Mouse (Mus musculus) regulatory T cell (primary cell): ENCODE measurements at regions not wholly inside any gene's neighbourhood (a gene's known extent, or its start where the extent isn't known, plus 50 kb on each side); places are given as distances from the start of the nearest gene placed in this dataset.
"Not testable (repeated sequence)": the region's sequence is repeated elsewhere in the genome, so short reads cannot be mapped to it uniquely, and the experiment has no call there.

Experiments
- in situ Hi-C: fragments of 300-600 bp; cut with MboI, MseI; formaldehyde crosslinking; loops from one replicate; pipeline ENCODE4 v1.15.1; 2025; ENCODE audit warnings: high pct_unique_total_duplicates

DNA sequence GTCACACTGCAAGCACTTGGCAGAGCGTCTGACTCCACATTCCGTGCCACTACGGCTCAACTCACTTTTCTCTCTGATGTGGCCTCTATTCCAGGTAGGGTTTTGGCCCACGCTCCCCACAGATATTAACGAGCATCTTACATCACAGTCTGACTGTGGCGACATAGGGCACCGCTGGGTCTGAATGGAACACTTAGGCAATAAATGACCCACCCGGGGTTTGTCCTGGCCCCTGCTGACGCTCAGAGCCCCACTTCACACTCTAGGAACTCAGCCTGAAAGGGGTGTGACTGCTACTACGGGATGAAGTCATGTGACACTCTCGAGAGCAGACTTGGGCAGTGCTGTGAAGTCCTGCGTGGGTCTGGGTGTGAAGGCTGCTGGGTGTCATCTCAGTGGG, 475.9 kb downstream of the Zfp704 start:
- in situ Hi-C loops, result no loop called here

DNA sequence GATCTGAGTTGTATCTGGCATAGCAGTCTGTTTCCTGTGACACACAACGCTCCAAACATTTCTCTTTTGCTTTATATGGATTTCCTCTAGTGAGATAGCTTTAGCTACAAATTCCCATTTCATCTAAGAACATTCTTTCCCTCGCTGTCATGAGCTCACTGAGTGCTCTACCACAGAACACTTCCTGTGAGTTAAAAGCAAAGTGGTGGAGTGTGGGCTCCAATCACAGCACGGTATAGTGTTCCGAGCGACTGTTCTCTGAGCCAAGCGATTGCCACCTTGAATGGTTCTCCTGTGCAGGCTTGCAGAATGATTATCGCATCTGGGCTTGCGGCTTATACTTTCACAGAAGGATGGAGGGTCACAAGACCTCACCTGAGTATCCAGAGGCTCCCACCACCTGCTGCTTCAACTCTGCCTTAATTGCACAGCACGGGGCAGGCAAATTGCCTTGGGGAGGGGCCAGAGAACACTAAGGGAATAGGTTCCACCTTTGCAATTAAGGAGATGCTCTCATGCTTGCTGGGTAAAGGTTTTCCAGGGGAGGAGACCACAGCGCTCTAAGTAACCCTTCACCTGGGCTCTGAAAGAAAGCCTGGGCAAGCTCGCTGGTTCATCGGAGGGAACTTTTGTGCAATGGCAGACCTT, 477.7 kb downstream of the Zfp704 start:
- in situ Hi-C loops, result no loop called here

DNA sequence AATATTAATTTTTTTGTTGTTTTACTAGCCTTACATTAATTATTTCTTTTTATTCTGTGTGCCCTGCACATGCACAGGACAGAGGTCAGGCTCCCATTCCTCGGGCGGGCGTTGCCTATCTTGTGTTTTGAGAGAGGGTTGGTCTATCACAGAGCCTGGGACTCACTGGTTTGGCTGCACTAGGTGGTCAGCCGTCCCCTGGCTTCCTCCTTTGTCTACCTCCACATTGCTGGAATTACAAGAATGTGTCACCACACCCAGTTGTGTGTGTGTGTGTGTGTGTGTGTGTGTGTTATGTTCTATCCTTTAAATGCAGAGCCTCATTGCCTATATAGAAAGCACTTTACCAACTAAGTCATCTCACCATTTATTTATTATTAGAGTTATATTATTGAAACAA, 478.5 kb downstream of the Zfp704 start:
- in situ Hi-C loops, result no loop called here

DNA sequence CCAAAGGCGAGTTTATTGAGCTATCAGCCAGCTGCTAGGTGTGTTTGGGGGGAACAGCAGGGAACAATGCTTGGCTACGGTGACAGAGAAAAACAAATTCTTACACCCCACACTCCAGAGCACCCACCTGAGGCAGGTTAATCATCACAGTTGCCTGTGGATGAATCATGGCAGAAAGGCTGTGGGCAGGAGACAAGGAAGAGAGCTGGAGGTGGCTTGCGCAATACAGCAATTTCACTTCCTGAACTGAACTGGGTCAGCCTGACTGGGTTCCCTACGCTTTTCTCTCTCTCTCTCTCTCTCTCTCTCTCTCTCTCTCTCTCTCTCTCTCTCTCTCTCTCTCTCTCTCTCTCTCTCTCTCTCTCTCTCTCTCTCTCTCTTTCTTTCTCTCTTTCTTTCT, 481.5 kb downstream of the Zfp704 start:
- in situ Hi-C loops, result no loop called here

DNA sequence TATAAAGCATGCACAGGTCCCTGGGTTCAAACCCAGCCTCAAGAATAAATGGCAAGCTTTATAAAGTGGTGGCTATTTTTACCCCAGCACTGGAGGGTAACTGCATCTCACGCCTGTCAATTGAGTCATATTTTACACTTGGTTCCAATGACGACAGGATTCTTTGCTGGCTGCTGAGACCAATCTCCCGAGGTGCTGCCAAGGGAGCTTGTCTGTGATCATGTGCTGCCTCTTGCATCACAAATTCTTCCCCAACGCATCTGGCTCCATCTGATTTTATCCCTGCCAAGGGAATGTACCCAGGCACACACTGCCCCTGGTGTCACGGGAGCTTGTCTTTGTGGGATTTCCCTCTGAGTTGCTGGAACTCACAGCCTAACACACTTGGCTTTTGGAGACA, 486.8 kb downstream of the Zfp704 start:
- in situ Hi-C loops, result no loop called here

DNA sequence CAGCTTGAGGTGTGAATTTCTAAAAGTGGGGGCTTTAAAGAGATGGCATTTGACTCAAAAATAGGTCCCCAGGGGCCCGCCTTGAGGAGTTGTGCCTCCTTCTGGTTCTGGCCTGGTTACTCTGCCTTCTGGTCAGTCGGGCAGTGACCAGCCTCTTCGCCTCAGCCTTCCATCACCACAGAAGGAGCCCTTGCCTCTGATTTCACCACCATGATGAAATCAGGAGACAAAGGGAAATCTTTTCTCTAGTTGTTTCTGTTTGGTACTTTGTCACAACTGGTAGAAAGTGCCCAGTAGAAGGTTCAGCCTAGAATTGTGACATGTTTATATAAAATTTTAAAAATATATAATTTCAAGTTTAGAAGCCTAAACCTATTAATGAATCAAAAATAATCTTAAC, 492.0 kb downstream of the Zfp704 start:
- in situ Hi-C loops, result loop anchor here (5.0 kb wide), 1 partner anchor 66 kb away; no protein-coding TSS in a partner anchor

DNA sequence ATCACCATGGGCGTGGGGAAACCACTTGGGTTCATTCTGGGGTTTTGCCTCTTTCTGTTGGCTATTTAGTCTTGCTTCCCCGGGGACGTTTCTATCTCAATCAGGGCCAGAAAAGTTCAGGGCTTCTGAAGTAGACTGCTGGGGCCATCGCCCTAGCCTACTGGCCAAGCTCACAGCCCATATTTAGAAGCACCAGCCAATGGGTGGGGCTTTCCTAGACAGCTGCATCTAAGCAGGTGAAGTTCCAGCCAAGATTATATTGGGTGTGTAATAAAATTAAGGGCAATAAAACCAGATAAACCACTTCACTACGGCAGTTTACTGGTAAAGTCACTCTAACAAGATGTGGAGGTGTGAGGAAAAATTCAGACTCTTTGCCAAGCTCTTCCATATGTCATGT, 496.5 kb downstream of the Zfp704 start:
- in situ Hi-C loops, result no loop called here

DNA sequence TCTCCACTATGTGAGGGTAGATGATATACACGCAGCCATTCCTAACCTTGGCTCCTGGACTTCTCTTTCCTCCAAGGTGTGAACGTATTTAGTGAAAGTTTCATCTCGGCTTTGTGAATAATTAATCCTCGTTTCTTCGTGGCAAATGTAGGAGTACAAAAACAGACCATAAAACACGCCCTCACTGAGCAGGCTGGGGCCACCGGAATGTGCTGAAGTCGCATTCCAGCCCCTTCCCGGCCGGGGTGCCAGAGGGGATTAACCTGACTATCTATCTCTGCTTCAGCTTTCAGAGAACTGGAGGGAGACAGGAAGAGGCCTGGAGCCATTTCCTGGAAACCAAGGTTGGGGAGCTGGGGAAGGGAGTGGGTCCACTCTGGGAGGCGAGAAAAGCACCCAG, 499.1 kb downstream of the Zfp704 start:
- in situ Hi-C loops, result no loop called here

DNA sequence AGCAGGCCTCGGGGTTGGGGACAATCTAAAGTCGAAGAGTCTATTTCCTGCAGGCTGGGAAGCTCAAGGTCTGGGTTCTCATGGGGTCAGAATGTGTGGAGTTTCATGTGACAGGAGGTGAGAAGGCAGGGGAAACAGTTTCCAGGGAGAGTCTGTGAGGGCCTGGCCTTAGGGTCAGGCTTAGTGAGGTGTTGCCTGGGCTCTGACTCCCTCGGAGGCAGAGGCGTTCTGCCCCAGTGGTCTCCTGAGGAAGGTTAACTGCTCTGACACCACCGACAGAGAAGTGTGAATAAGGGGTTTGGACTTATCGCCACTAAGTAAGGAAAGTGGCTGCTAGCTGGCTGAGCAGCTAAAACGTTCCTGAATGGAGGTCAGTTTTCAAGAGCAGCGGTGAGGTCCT, 499.9 kb downstream of the Zfp704 start:
- in situ Hi-C loops, result no loop called here

DNA sequence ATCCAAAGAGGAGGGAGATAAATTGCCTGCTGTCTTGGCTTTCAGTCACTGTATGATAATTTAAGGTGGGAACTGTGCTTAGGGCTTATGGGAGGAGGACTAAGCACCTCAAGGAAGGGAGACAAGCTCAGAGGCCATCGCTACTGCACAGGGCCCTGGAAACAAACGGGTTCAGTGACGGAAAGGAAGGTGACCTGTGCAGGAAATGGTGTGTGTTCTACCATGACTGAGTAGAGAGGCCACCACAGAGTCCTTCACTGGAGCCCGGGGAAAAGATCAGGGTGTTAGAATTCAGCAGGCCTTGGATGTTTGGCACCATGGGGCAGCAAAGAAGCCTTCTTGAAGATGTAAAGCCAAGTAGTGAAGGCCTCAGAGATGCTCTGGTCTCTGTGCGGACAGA, 500.4 kb downstream of the Zfp704 start:
- in situ Hi-C loops, result no loop called here

DNA sequence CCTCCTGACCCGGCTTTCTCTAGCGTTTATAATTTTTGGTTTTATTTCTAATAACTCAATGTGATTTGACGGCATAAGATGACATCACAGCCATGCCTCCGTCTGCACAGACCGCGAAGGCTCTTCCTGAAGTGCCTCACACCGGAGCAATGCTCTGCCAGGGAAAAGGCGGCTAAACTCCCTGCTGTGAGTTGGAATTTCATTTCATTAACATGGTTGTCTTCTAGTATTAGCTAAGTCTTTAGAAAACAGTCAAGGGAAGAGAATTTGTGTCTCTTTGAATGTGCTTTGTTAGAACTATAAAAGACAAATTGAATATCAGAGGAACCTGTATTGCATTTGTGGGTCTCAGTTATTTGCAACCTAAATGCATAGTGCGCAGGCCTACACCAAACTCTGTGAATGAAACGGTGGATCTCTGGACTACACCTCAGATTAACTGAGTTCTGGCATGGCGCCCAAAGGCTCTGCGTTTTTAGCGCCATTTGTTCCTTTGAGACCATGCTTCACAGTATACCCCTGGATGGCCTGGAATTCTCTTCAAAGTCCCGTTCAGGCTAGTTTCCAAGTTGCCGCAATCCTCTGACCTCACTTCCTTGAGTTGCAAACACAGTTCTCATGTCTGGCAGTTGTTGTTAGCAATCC, 502.0 kb downstream of the Zfp704 start:
- in situ Hi-C loops, result no loop called here

DNA sequence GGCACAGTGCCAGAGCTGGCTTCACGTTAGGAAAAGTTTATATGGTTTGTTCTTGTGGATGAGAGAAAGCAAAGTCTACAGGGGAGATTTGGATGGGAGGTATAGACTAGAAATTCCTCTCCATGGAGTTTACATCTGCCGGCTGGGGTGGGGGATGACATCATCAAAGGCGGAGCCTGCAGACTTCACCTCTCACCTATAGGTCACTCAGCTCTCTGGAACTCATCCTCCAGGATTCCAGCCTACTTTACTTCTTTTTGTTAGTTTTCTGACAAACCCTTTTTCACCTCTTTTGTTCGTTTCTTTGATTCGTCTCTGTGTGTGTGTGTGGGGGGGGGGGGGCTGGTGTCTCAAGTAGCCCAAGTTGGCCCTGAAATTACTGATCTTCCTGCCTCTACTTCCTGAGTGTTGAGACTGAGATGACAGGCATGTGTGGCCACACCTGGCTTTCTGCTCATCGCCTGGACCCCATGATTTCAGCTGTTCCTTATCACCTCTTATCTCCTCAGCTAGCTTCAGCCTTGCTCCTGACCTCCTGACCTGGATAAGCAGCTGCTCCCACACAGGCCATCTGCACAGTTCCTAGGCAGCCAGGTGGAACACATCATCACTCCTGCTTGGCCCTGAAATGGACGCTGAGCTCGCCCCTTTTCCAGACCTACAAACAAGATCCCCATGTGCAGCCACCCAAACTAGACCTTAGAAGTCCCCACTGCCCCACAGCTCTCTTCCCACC, 504.5 kb downstream of the Zfp704 start:
- in situ Hi-C loops, result no loop called here

DNA sequence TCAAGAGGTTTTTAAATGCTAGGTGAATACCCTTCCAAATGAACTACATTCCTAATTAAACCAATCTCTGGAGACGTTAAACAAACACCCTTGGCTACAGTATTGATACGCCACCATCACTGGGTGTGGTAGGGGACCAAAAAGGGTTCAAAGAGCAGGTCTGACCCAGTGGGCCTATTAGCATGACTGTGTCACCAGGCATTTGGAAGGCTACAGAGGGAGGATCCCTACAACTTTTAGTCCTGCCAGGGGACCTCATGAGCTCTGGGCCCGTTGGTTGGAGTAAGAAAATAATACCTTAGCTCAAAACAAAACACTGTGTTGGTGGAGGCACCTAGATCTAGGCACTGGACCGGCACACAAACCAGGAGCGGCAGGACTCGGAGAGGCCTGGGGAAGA, 506.4 kb downstream of the Zfp704 start:
- in situ Hi-C loops, result no loop called here

DNA sequence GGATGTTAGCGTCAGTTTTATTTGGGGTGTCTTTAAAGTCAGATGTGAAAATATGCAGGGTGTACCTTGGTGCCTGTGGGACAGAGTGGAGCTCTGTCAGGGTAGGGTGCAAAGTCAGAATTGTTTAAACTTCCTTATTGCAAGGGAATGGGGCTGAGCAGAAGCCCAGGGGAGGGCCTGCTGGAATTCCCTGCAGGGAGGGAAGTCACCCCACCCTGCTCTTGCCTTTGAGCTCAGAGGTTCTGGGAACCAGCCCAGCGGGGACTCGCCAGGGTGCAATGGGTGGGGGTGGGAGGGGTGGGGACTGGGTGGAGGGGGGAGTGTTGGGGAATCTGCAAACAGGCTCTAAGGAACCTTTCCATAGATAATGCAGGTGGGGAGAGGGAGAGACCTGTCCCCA, 508.6 kb downstream of the Zfp704 start:
- in situ Hi-C loops, result no loop called here

DNA sequence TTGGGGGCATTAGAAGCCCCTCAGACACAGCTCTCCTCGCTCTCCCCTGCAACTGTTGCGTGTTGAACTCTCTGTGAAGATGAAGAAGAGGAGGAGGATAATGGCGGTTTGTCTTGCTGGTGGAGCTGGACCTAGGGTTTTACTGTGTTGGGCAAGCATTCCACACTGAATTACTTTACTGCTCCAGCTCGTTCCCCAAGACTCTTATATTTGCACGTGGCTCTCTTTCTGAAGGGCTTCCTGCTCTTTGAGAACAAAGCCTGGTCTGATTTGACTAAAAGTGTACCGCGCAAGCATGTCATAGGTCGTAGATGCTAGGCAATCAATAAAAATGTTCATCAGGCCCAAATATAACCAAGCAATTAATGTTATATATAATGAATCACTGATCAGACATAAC, 509.1 kb downstream of the Zfp704 start:
- in situ Hi-C loops, result no loop called here

DNA sequence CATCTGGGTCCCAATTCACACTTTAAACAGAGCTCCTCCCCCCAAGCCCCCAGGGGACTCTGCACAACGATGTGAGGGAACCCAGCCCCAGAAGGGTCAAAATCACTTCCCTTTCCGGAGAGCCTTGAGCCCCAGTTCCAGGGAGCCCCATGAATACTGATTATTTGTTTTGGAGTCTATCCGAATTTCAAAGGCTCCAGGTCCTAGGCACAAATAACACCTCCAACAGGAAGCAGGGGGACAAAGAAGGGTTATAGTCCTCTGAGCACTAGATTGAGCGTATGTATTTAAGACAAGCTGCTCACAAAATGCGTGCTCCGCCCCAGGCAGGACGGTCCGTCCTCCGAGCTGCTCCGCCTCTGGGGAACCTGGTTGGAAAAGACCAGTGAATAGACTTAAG, 511.4 kb downstream of the Zfp704 start:
- in situ Hi-C loops, result no loop called here

DNA sequence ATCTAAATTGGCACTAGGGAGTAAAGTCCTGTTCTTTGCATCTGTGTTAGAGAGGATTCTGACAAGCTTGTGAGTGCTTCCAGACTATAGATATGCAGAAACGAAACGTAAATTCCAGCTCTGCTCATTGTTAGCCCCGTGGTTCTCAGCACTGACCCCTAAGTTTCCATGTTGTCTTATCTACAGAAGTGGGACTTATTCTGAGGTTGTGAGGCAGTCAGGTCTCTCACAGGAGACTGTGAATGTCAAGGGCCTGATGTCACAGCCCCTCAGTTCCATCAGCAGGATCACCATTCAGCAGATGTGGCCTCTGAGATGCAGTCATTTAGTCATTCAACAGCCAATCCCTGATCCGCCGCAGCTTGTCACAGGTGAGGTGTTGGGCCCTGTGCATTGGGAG, 525.8 kb downstream of the Zfp704 start:
- in situ Hi-C loops, result loop anchor here (10.0 kb wide), 1 partner anchor 381 kb away; no protein-coding TSS in a partner anchor

DNA sequence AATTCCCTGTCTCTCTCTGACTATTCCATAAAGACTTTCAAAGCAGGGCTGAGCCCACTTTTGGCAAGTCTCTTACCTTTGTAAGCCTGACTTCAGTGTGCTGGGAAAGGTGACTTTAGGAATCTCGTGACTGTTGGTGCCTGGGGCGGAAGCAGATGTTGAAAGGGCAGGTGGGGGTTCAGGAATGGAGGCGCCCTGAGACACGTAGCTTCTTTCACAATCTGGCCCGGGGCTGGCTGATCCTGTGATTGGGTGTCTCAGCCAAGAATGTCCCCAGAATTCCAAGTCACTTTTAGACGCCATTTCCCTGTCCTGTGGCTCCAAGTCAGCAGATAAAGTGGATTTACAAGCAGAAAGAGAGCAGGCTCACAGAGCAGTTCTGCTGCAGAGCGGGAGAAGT, 527.8 kb downstream of the Zfp704 start:
- in situ Hi-C loops, result loop anchor here (10.0 kb wide), 1 partner anchor 383 kb away; no protein-coding TSS in a partner anchor

DNA sequence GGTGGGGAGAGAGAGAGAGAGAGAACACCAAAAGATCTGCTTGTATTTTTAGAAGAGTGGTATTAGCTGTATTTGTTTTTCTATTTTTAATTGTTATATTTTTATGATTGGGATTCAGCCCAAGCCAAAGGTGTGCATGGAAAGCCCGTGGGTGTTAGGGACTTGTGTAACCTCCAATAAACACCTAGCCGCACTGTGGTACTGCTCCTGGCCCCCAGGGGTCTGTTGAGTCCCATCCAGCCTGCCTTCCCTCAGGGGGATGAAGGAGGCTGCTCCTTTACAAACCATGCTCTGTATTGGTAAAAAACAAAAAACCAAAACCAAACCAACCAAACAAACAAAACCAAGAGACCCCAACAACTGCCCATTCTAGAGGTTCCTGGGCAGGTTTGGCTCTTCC, 531.7 kb downstream of the Zfp704 start:
- in situ Hi-C loops, result no loop called here

DNA sequence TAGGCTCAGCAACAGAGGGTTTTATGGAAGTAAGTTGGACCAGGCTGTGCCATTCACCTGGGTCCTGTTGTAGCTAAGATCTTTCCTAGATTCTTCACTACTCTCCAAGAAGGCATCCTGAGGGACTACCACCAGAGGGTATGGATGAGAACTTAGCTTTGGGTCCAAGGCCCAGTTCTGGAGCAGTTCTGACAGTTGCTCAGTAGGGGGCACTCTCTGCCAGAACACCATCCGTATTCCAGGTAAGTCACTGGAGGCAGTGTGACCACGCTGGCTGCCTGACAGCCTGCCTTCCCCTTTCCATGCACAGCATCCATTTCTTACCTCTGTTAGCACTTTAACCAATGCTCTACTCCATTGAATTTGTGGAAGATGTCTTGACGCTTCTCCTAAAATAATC, 533.2 kb downstream of the Zfp704 start:
- in situ Hi-C loops, result no loop called here

DNA sequence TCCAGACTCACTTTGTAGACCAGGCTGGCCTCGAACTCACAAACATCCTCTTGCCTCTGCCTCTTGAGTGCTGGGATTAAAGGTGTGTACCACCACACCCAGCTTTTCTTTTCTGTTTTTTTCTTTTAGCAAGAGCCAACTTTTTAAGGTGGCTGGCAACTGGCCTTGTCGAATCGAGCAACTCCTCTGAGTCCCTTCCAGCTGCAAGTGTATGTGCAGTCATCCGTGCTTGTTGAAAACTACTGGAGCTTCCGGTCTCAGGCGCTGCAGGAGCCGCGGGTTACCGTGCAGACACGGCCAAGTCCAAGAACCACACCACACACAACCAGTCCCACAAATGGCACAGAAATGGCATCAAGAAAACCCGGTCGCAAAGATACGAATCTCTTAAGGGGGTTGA, 537.4 kb downstream of the Zfp704 start:
- in situ Hi-C loops, result not testable (repeated sequence)

DNA sequence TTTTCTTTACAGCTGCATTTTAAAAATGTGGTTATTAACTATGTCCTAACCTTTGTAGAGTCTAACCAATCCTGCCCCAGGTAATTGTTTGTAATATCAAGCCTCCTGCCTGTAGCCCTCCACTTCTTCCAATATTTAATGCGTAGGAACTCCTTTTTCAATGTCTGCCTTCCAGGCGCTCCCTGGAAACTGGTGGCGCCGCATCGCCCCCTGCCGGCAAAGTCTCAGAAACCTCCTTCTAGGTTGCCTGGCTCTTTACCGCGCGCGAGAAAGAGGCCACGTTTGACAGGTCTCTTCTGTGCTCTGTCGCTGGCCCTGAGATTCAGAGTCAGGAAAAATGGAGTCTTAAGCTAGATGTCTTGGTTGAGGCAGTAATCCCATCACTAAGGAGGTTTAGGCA, 542.8 kb downstream of the Zfp704 start:
- in situ Hi-C loops, result loop anchor here (10.0 kb wide), 1 partner anchor 472 kb away; no protein-coding TSS in a partner anchor

DNA sequence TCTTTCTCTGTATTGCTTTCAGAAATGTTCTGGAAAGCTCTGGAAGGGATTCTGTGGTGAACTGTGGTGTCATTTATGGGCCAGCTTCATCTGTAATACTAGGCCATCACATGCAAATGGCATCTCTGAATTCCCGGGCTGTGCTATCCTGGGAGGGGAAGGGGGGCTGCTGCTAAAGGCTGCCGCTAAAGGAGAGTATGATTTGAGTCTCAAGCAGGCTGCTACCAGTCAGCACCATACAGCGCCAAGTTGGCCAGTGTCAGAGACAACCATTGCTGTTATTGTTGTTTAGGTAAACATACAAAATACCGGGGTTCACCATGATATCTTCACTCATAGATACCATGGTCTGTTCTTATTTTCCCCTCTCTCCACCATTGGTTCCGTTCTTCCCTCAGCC, 543.5 kb downstream of the Zfp704 start:
- in situ Hi-C loops, result loop anchor here (10.0 kb wide), 1 partner anchor 472 kb away; no protein-coding TSS in a partner anchor
